Mouse (Mus musculus): ENCODE results near the gene BC025920.

DNA sequence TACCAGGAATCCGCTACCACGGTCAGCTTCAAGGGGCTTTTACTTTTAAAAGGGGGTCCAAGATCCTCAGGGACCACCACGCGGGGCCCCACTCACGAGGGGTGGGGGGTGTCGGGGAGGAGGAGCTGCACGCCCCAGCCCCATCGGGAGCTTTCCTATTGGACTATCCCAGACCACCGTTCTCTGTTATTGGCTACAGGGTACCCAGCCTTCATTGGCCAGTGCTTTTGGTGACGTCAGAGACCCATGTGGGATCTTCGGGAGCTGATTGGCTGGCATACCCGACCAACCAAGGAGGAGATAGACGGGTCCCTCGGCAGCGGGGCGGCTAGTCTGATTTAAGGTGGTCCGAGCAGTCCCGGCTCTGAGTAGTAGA, 34.6 kb upstream of the BC025920 start:
- no peak for TF ChIP-seq CTCF (IDR thresholded peaks at IDR 0.05; ENCODE audit: extremely low read depth, insufficient read depth, low read length)
- TF ChIP-seq POLR2A (IDR thresholded peaks at IDR 0.05; ENCODE audit: extremely low read depth, insufficient read depth, low read length): no peak

Data from cortical plate, adult 2 months (tissue).